Mouse (Mus musculus) fibroblast of lung, adult 2 months (primary cell): Measurements from ENCODE around the gene Glyr1.
A peak's percentile ranks its signal among the peaks of the same experiment; 100 is the strongest.

ENCODE experiments used
- DNase-seq: peaks from one replicate; pipeline ENCODE4 v3.0.0-alpha.2; 2011; ENCODE audit warnings: low read depth

Gene Glyr1

GRCm38 (mm10) chr16:5011285-5011684 is 38.4 kb downstream of the Glyr1 start:
- no peak for DNase-seq

GRCm38 (mm10) chr16:5010371-5010935 is 39.2 kb downstream of the Glyr1 start:
- no peak for DNase-seq

GRCm38 (mm10) chr16:5008076-5008475 is 41.6 kb downstream of the Glyr1 start:
- DNase-seq = no peak

GRCm38 (mm10) chr16:5007492-5007891 is 42.2 kb downstream of the Glyr1 start:
- no peak for DNase-seq

GRCm38 (mm10) chr16:5007067-5007466 is 42.6 kb downstream of the Glyr1 start, which contains the start of gene Smim22:
Smim22 (plus strand) TSS chr16:5007288.
- DNase-seq = no peak

- DNase-seq = no peak
Observed at GRCm38 (mm10) chr16:5000611-5001010, 49.1 kb downstream of the Glyr1 start.

GRCm38 (mm10) chr16:4998984-4999383 is 50.7 kb downstream of the Glyr1 start:
- no peak for DNase-seq

GRCm38 (mm10) chr16:4997553-4997952 is 52.1 kb downstream of the Glyr1 start, which contains the start of gene Sept12:
Sept12 (minus strand) TSS chr16:4997852.
- DNase-seq = no peak

GRCm38 (mm10) chr16:4993276-4993675 is 56.4 kb downstream of the Glyr1 start:
- no peak for DNase-seq

- DNase-seq = no peak
Observed at GRCm38 (mm10) chr16:4984717-4985116, 64.9 kb downstream of the Glyr1 start.

- DNase-seq = no peak
Observed at GRCm38 (mm10) chr16:4979755-4980380, 69.8 kb downstream of the Glyr1 start.

- peak; percentile 24 for DNase-seq
Observed at GRCm38 (mm10) chr16:4978275-4979051, 71.2 kb downstream of the Glyr1 start.

- DNase-seq = no peak
Observed at GRCm38 (mm10) chr16:4976180-4976579, 73.5 kb downstream of the Glyr1 start.

- no peak for DNase-seq
Observed at GRCm38 (mm10) chr16:4974521-4974920, 75.1 kb downstream of the Glyr1 start.

GRCm38 (mm10) chr16:4971626-4972025 is 78.0 kb downstream of the Glyr1 start:
- DNase-seq = no peak

GRCm38 (mm10) chr16:4969055-4969843 is 80.4 kb downstream of the Glyr1 start:
- DNase-seq = no peak

GRCm38 (mm10) chr16:4968426-4968825 is 81.2 kb downstream of the Glyr1 start:
- DNase-seq = no peak

GRCm38 (mm10) chr16:4965392-4966129 is 84.1 kb downstream of the Glyr1 start:
- DNase-seq = no peak

- peak; percentile 16 for DNase-seq
Observed at GRCm38 (mm10) chr16:4964731-4965391, 84.8 kb downstream of the Glyr1 start.
